Mouse (Mus musculus) urinary bladder, postnatal 4 days (tissue): ENCODE measurements around the gene Fcna.

Experiments
- DNase-seq, 2 experiments: peaks; one replicate each; pipeline ENCODE4 v3.0.0; 2021 to 2022; ENCODE audit warnings: low spot score in 2 of 2

The Fcna gene

GRCm38 (mm10) chr2:25578796-25579736, 48.8 kb downstream of the Fcna start:
- no peak for DNase-seq

GRCm38 (mm10) chr2:25577951-25578795, 49.7 kb downstream of the Fcna start:
- no peak for DNase-seq

GRCm38 (mm10) chr2:25576965-25577891, 50.6 kb downstream of the Fcna start:
- no peak for DNase-seq

- no peak for DNase-seq
These were observed 51.6 kb downstream of the Fcna start for GRCm38 (mm10) chr2:25576028-25576850.

GRCm38 (mm10) chr2:25575432-25576027, 52.3 kb downstream of the Fcna start:
- no peak for DNase-seq
